Mouse (Mus musculus): ENCODE results near the gene Ppp1ca. TPM values are rescaled to one million over a fixed set of nuclear protein-coding genes. Genes with fewer than 3 reads are reported as not detected.

Ppp1ca gene
- polyA plus RNA-seq, 1 experiment from 2014 or later: 929 TPM

DNA sequence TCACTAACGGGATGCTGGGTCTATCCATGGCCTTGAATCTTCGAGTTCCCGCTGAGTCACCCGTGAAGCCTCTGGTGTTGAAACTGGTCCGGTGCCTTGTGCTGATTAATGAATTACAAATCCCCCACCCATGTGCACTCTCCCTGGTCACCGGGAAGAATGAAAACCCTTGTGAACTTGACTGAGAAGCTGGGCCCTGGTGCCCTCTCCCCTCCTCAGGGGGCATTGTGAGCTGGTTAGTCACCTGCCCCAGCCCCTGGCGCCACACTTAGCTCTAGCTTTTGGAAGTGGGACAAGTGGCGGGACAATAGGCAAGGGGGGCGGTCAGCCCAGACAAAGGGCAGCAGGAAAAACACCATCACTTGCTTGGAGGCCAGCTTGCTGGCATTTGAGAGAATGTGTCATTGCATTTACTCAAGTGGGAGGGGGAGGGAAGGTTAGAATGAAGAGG lies 21.7 kb downstream of the Ppp1ca start:
- 4% methylated on average over 9 of the region's 9 CpGs for WGBS
- Histone ChIP-seq H3K9ac (ENCODE audit: low read length) (peak overlapping the region; percentile 70; the same call in 1 of the 2 replicates), H3K27ac (ENCODE audit: low read depth, low read length) (no peak overlapping the region), H3K4me1 (ENCODE audit: control insufficient read depth, insufficient read depth, low read length) (peaks cover 25% of the 10 kb centered on the region), H3K4me2 (peak overlapping the region; percentile 98; the same call in 1 of the 2 replicates), H3K27me3 (ENCODE audit: control insufficient read depth, insufficient read depth, low read length) (peaks cover 48% of the 10 kb centered on the region), H3K4me3 (ENCODE audit: low read depth, low read length) (no peak overlapping the region; the same call in 1 of the 2 replicates), H3K9me3 (ENCODE audit: control insufficient read depth, low read length) (no peaks in the 10 kb centered on the region), H3K36me3 (ENCODE audit: control insufficient read depth, insufficient read depth, low read length) (no peaks in the 10 kb centered on the region)
- ATAC-seq (ENCODE audit: low FRiP score) (no peak), DNase-seq (ENCODE audit: low spot score, missing footprints) (peak; percentile 92)

DNA sequence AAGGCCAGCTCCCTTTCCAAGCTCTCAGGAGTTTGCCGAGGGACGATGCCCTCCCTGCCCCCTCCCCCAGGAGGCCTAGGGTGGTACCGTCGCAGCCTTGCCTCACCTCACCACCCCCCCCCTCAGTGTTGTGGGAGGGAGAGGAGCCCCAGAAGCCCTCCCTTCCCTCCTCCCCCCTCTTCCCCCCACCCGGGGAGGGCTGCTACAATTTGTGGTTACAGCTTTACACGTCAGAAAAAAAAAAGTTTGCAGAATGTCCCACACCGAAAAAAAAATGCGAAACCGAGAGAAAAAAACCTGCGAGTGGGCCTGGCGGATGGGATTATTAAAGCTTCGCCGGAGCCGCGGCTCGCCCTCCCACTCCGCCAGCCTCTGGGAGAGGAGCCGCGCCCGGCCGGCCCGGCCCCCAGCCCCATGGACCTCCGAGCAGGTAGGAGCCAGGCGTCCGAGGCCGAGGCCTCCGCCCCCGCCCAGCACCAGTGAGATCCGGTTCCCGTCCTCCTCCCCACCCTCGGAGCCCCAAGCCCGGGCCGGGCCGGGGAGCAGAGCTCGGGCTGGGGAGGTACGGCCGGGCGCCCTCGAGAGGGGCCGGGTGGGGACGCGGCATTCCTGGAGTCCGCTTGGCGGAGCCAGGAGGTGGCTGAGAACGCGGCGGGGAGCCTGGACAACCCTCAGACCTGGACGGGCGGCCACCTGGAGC lies 22.4 kb downstream of the Ppp1ca start, which contains the start of the genes Clcf1 and AC109138.7:
TSS of gene Clcf1 (plus strand) at position 168 of the 700 bp plus-strand sequence.
TSS of gene AC109138.7 (plus strand) at position 287 of the 700 bp plus-strand sequence.
- H3K9me3 ChIP-seq (ENCODE audit: control insufficient read depth, low read length): no peaks in the 10 kb centered on the region
- H3K9ac ChIP-seq (ENCODE audit: low read length): peak within 1 kb of the TSS; percentile 70
- peaks cover 48% of the 10 kb centered on the region for H3K27me3 ChIP-seq (ENCODE audit: control insufficient read depth, insufficient read depth, low read length)
- peak within 1 kb of the TSS; percentile 98 for H3K4me2 ChIP-seq
- no peaks in the 10 kb centered on the region for H3K36me3 ChIP-seq (ENCODE audit: control insufficient read depth, insufficient read depth, low read length)
- H3K27ac ChIP-seq (ENCODE audit: low read depth, low read length): no peak within 1 kb of the TSS
- under 1% methylated on average over 43 of the region's 49 CpGs for WGBS
- peak; percentile 54; the same call in 1 of the 2 replicates for ATAC-seq (ENCODE audit: low FRiP score)
- peak within 1 kb of the TSS; percentile 58 for H3K4me3 ChIP-seq (ENCODE audit: low read depth, low read length)
- peak; percentile 93 for DNase-seq (ENCODE audit: low spot score, missing footprints)
- peaks cover 25% of the 10 kb centered on the region for H3K4me1 ChIP-seq (ENCODE audit: control insufficient read depth, insufficient read depth, low read length)

DNA sequence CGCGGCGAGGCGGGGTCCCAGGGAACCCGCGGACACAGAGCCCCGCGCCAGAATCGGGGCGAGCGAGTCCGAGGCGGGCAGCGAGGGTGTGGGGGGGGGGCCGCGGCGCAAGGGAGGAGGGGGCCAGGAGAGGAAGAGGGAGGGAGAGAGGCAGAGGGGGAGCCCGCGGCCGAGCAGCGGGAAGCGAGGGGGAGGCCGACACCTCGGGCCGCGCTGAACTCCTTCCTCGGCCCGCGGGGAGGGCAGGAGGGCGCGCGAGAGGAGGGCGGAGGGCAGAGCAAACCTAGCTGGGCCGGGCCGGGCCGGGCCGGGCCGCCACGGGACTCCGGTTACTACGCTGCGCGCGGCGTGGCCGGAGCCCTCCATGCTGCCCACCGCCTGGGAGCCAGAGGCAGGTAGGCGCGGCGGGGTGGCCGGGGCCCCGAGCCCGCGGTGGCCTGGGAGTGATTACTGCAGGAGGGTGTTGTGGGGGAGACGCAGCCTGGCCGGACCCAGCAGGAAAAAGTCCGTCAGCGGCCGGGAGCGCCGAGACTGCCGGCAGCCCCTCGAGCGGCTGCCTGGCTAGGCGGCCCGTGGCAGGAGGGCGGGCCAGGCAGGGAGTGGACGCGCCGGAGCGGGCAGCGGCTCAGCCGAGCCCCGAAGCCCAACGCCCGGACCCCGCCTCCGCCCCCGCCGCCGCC lies 23.0 kb downstream of the Ppp1ca start:
- peak; percentile 42 for ATAC-seq (ENCODE audit: low FRiP score)
- Histone ChIP-seq H3K4me1 (ENCODE audit: control insufficient read depth, insufficient read depth, low read length) (peaks cover 25% of the 10 kb centered on the region), H3K4me3 (ENCODE audit: low read depth, low read length) (peak overlapping the region; percentile 58), H3K27me3 (ENCODE audit: control insufficient read depth, insufficient read depth, low read length) (peaks cover 48% of the 10 kb centered on the region), H3K9me3 (ENCODE audit: control insufficient read depth, low read length) (no peaks in the 10 kb centered on the region), H3K9ac (ENCODE audit: low read length) (peak overlapping the region; percentile 70), H3K27ac (ENCODE audit: low read depth, low read length) (no peak overlapping the region), H3K4me2 (peak overlapping the region; percentile 98), H3K36me3 (ENCODE audit: control insufficient read depth, insufficient read depth, low read length) (no peaks in the 10 kb centered on the region)
- DNase-seq (ENCODE audit: low spot score, missing footprints): no peak
- under 1% methylated on average over 58 of the region's 81 CpGs for WGBS

DNA sequence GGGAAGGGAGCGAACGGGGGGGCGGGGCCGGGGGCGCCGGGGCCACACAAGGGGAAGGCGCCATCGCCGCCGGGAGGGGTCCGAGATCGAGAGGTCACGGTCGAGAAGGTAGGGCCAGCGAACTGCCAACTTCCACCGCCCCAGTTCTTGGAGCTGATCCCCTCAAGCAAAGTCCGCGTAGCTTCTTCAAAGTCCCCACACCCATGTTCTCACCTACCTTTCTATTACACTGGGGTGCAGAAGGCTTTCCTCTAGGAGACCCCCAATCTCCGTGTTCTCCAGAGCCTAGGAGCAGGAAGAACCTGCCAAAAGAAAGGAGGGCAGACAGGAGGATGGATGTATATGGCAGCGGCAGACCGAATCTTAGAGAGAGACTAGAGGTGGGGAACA lies 23.6 kb downstream of the Ppp1ca start:
- ATAC-seq (ENCODE audit: low FRiP score): no peak
- Histone ChIP-seq H3K9me3 (ENCODE audit: control insufficient read depth, low read length) (no peaks in the 10 kb centered on the region), H3K4me1 (ENCODE audit: control insufficient read depth, insufficient read depth, low read length) (peaks cover 25% of the 10 kb centered on the region), H3K27me3 (ENCODE audit: control insufficient read depth, insufficient read depth, low read length) (peaks cover 48% of the 10 kb centered on the region), H3K4me2 (peak overlapping the region; percentile 98), H3K9ac (ENCODE audit: low read length) (peak overlapping the region; percentile 70), H3K4me3 (ENCODE audit: low read depth, low read length) (peak overlapping the region; percentile 58), H3K27ac (ENCODE audit: low read depth, low read length) (no peak overlapping the region), H3K36me3 (ENCODE audit: control insufficient read depth, insufficient read depth, low read length) (no peaks in the 10 kb centered on the region)
- peak; percentile 92 for DNase-seq (ENCODE audit: low spot score, missing footprints)
- 3% methylated on average over 11 of the region's 21 CpGs for WGBS

DNA sequence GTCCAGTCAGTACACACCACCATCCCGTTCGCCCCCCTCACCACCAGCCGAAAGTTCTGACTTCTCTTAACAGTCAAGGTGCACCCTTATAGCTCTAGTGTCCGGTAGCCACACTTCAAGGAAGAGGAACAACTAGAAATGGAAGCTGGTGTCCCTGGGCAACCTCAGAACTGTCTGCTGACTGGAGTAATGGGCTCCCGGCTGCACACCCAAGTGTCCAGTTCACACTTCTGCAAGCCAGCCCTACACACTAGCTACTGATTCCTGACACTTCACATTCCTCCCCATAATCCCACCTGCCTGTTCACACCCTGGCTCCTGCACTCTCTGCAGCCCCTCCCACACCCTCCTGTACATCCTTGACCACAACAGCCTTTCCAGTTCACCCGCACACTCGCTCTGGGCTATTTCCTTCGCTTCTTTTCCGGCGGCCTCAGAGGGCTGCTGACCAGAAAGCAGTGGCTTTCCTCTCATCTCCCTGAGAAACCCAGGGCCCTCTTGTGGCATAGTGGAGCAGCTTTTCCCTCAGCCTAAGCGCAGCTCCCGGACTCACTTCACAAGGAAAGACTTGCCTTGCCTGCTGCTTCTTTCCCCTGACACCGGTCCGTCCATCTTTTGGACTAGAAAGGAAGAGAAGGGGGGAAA lies 24.3 kb downstream of the Ppp1ca start:
- Histone ChIP-seq H3K9me3 (ENCODE audit: control insufficient read depth, low read length) (no peaks in the 10 kb centered on the region), H3K27me3 (ENCODE audit: control insufficient read depth, insufficient read depth, low read length) (peaks cover 48% of the 10 kb centered on the region), H3K27ac (ENCODE audit: low read depth, low read length) (no peak overlapping the region), H3K9ac (ENCODE audit: low read length) (no peak overlapping the region), H3K36me3 (ENCODE audit: control insufficient read depth, insufficient read depth, low read length) (no peaks in the 10 kb centered on the region), H3K4me2 (0 out of 2 replicates have a peak overlapping the region, but pooled peaks have one; percentile 10), H3K4me1 (ENCODE audit: control insufficient read depth, insufficient read depth, low read length) (peaks cover 25% of the 10 kb centered on the region), H3K4me3 (ENCODE audit: low read depth, low read length) (no peak overlapping the region)
- 25% methylated on average over 14 of the region's 14 CpGs for WGBS
- ATAC-seq (ENCODE audit: low FRiP score) (no peak), DNase-seq (ENCODE audit: low spot score, missing footprints) (peak; percentile 92)

DNA sequence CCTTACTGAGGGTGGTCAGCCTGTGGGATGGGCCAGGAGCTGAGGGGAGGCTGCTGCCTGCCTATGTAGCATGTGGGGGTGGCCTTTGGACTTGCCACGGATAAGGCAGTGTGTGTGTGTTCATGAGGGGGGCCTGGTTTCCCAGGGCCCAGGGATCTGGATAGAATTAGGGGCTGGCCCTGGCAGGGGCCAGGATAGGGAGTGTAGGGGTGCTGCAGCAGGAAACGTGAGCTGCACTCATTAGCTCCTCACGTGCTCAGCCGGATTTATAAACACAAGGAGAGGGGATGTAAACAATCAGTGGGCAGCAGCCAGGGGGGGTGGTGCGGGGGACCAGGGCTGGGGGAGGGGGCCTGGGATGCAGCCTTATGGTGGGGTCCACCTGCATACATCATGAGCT lies 25.3 kb downstream of the Ppp1ca start:
- ATAC-seq (ENCODE audit: low FRiP score) (no peak), DNase-seq (ENCODE audit: low spot score, missing footprints) (no peak)
- Histone ChIP-seq H3K9me3 (ENCODE audit: control insufficient read depth, low read length) (no peaks in the 10 kb centered on the region), H3K9ac (ENCODE audit: low read length) (no peak overlapping the region), H3K4me2 (no peak overlapping the region), H3K27me3 (ENCODE audit: control insufficient read depth, insufficient read depth, low read length) (peaks cover 46% of the 10 kb centered on the region), H3K36me3 (ENCODE audit: control insufficient read depth, insufficient read depth, low read length) (no peaks in the 10 kb centered on the region), H3K4me1 (ENCODE audit: control insufficient read depth, insufficient read depth, low read length) (peaks cover 25% of the 10 kb centered on the region), H3K4me3 (ENCODE audit: low read depth, low read length) (no peak overlapping the region), H3K27ac (ENCODE audit: low read depth, low read length) (no peak overlapping the region)
- WGBS: 7% methylated on average over 5 of the region's 5 CpGs

DNA sequence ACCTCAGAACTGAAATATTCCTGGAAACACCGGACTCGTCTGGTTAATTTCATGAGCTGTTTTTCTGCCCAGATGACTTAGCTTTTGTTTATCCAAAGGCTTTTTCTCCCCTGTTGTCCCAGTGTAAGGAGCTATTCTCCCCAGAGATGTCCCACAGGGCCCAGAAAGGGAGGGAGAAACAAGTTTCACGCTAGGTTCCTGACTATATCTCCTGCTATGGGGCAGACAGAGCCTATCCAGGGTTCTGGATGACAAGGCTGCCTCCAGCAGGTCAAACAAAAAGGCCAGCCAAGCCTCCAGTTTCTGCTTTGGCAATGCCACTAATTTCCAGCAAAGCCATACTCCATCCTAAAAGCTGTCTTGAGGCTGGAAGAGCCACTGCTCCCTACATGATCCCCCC lies 26.0 kb downstream of the Ppp1ca start:
- DNase-seq (ENCODE audit: low spot score, missing footprints) (peak; percentile 57), ATAC-seq (ENCODE audit: low FRiP score) (no peak)
- H3K27me3 ChIP-seq (ENCODE audit: control insufficient read depth, insufficient read depth, low read length): peaks cover 41% of the 10 kb centered on the region
- no peak overlapping the region for H3K4me2 ChIP-seq
- H3K4me1 ChIP-seq (ENCODE audit: control insufficient read depth, insufficient read depth, low read length): peaks cover 22% of the 10 kb centered on the region
- no peak overlapping the region for H3K4me3 ChIP-seq (ENCODE audit: low read depth, low read length)
- H3K27ac ChIP-seq (ENCODE audit: low read depth, low read length): no peak overlapping the region
- H3K36me3 ChIP-seq (ENCODE audit: control insufficient read depth, insufficient read depth, low read length): no peaks in the 10 kb centered on the region
- H3K9me3 ChIP-seq (ENCODE audit: control insufficient read depth, low read length): no peaks in the 10 kb centered on the region
- 49% methylated on average over 3 of the region's 3 CpGs for WGBS
- no peak overlapping the region for H3K9ac ChIP-seq (ENCODE audit: low read length)

DNA sequence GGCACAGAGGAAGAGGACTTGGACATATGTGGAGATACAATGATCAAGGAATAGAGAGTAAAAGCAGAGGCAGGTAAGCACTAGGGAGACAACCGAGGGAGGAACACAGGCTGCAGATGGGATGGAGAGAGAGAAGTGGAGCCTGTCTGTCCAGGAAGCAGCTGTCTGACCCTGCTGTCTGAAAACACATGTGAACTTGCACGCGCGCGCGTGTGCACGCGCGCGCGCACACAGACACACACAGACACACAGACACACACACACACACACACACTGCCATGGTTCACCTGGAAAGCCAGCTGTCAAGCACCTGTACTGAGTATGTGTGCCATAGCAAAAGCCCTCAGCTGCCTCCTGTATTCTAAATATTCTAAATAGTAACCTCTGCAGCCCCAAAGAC lies 26.4 kb downstream of the Ppp1ca start:
- DNase-seq (ENCODE audit: low spot score, missing footprints) (no peak), ATAC-seq (ENCODE audit: low FRiP score) (no peak)
- no peaks in the 10 kb centered on the region for H3K9me3 ChIP-seq (ENCODE audit: control insufficient read depth, low read length)
- no peak overlapping the region for H3K9ac ChIP-seq (ENCODE audit: low read length)
- no peak overlapping the region for H3K4me3 ChIP-seq (ENCODE audit: low read depth, low read length)
- no peak overlapping the region for H3K27ac ChIP-seq (ENCODE audit: low read depth, low read length)
- no peaks in the 10 kb centered on the region for H3K36me3 ChIP-seq (ENCODE audit: control insufficient read depth, insufficient read depth, low read length)
- peaks cover 37% of the 10 kb centered on the region for H3K27me3 ChIP-seq (ENCODE audit: control insufficient read depth, insufficient read depth, low read length)
- peaks cover 20% of the 10 kb centered on the region for H3K4me1 ChIP-seq (ENCODE audit: control insufficient read depth, insufficient read depth, low read length)
- H3K4me2 ChIP-seq: no peak overlapping the region
- WGBS: 92% methylated on average over 11 of the region's 11 CpGs
